Mouse (Mus musculus) naive thymus-derived CD4-positive, alpha-beta T cell, adult 2 months (primary cell): ENCODE measurements around the gene Olfr65.

Experiments
- DNase-seq: peaks from one replicate; pipeline ENCODE4 v3.0.0-alpha.2; 2011; ENCODE audit warnings: low read depth

Olfr65 gene

DNA sequence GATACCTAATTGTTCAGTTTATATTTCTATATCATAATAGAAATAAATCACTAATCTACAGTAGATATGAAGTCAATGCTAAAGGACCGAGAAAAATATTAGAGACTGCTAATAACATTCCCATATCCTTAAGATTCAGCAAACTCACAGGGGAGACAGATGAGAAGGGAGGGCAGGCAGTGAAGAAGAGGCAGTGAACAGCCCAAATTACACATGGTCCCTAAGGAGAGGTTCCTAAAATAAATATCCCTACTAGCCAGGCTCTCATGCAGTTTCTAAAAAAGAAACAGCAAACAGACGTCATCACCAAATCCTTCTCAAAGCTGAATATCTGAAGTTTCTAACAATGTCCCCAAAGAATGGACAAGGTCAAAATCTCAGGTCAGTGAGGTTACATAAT is at the start of gene Olfr65:
Olfr65 (plus strand) TSS at position 301 of the 400 bp plus-strand sequence.
- no peak for DNase-seq

DNA sequence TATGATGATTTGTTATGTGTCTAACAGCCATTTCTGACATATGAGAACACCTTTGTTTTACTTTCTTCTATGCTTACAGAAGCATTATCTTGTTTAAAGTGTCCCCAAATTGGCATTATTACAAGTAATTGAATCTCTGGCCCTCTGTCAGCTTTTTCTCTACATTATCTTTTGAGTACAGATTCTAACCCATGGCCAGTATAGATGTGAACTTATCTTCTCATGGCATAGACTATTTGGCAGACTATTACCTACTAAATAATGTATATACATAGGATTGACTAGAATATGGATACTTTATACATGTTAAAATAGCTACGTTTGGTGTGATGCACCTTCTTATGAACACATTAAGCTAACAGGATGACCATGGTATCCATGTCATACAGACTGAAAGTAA is 48.6 kb upstream of the Olfr65 start:
- DNase-seq, result no peak

DNA sequence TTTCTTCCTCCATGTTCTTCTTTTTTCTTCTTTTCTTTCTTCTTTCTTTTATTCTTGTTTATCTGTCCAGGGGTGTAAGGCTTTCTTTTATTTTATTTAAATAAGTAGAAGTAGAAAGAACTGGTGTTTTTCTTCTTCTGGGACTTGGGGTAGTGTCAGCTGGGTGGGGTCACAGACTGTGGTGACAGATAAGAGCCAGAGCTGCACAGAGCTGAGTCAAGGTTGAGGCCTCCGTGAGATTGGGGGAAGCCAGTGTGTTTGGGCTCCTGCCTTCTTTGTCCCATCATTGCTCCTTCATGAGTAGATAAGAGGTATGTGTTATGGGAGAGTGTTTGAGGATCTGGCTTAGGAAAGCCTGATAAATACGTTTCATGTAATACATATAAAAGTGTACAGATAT is 44.2 kb upstream of the Olfr65 start:
- DNase-seq, result no peak

DNA sequence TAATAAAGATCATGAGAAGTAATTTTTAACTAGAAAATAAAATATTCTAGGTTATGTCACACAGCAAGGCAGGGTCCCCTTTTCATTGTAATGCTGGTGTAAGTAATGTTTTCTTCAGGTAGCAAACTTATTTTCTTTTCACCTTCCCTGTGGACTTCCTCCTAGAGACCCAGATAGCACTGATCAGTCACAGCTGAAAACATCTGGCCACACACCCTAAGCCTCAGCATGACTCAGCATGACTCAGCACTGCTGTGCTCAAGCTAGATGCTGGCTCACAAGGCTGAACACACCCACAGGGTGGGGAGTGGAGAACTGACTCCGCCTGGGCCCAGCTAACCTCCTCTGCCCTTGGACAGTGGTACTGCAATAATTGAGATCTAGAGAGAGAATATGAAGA is 42.4 kb upstream of the Olfr65 start:
- DNase-seq, result no peak

DNA sequence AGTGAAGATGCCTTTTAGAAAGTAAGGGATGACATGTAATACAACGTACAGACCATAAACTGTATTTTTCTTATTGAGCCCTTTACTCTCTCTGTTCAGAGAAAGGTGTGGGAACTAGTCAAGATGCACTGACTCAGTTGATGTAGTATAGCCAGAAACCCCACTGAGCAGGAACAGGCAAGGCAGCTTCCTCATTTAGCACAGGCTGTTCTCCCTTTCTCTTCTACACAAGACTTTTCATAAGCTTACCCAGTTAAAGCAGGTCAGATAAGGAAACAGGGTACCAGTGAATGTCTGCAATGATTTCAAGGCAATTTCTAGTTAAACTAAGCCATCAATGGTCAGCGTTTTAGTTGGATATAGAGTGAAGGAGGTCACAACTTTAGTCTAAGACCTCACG is 41.8 kb upstream of the Olfr65 start:
- DNase-seq, result no peak

DNA sequence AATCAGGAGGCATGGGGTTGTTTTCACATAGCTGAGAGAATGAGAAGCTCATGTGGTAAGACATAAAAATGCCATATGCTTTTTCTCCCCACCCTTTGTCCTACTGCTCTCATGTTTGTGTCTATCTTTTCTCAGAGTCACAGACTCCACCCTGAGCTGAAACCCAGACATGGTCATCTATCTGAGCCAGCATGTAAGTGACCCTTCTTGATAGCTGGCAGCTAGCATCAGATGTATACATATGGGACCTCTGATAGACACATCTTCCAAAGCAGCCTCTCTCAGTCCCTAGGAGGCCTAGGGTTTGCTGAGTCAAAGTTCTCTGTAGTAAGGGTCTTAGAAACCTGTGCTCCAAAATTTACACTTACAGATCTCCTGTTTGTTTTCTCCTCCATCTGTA is 37.6 kb upstream of the Olfr65 start:
- DNase-seq, result no peak

DNA sequence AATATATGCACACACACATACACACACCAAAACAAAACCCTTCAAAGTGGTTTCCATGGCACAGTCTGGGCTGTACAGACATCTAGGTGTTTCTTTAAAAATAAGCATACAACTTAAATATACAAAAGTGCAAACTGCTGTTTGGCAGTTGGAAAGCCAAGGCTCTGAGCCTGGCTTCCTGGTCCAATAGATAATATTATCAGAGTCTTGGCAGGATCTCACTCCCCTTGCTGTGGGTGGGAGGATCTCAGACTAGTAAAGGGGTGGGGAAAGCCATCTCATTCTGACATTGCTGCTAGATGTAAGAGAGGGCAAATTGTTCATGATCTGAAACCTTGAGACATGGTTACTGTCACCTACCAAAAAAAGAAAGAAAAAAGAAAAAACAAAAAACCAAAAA is 32.6 kb upstream of the Olfr65 start:
- no peak for DNase-seq

DNA sequence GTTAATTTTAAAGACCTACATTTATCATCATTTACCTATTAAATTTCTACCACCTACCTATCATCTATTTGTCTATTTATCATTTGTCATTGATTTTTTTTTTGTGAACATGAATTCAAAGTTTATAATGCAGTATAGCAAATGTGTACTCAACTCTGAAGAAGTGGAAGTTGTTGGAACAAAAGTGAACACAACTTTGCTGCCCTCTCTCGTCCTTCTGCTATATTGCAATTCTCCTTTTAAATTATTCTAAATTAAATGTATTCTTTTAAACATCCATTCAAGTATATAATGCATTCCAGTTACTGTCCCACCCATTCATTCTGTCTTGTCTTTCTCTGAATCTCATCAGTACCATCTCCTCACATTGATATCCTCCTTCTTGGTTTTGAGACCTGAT is 30.2 kb upstream of the Olfr65 start:
- DNase-seq, result no peak

DNA sequence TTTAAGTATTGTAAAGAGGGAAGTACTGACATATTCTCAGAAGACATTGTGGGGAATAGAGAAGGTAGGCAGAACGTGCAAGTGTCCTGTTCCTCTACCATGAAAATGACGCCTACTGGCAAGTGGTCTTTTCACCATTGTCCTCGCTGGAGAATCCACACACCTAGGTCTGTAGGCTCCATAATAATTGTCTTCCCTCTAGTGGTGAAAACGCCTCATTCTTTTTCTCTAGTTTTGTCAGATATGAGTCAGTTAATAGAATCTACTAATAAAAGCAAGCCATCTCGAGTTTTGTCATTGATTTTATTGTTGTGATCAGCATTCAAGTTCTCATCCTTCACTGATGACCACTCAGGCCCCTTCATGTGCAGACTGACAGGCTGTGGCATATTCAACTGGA is 28.8 kb upstream of the Olfr65 start:
- no peak for DNase-seq

DNA sequence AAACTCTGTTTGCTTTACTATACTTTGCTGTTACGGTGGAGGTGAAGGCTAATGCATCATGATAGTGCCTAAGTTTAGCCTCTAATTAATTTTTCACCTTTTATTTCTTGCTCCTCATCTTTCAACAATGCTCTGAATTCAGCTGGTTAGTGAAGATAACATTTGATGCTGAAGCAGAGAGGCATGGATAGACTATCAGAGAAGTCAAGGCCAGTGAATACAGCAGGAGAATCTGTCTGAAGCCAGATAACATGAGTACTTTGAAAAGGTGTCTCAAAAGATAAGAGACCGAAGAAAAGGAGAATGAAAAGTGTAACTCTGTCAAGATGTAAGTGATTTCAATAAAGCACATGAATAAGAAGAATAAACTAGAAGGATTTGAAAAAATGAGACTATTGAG is 26.2 kb upstream of the Olfr65 start:
- no peak for DNase-seq

DNA sequence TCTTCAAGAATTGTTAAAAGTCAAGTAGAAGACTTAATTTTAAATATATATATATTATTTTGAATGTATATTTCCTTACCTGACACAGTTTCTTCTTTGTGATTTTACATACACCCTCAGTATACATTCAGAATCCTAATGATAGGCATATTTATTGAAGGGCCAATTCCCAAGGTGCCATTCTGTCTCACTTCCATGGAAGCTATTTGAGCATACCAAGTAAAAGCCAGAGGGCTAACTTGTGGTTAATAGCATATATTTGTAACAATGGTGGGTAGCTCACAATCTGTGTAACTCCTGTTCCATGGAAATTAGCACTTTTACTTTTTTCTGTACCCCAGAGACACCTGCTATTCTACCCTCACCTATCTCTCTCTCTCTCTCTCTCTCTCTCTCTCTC is 17.1 kb upstream of the Olfr65 start, which contains the start of gene Olfr66:
Olfr66 (minus strand) TSS at position 101 of the 400 bp plus-strand sequence.
- DNase-seq, result no peak

DNA sequence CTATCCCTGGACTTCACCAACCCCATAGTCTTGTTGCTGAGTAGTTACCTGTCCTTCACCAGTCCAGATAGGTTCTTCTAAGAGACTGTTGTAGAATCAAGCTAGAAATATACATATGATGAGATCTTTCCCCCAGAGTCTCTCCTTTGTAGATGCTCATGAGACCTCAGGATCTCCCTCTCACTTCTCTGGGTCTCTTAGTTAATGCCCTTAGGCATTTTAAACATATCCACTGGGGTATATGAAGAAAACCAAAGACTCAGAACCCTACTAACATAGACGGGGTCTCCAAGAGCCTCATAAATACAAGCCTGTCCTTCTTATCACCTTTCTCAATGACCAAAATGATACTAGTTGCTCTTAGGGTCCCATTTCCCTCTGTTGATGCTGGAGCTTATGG is 8.9 kb upstream of the Olfr65 start, which contains the start of gene Olfr64:
Olfr64 (minus strand) TSS at position 101 of the 400 bp plus-strand sequence.
- DNase-seq, result no peak

DNA sequence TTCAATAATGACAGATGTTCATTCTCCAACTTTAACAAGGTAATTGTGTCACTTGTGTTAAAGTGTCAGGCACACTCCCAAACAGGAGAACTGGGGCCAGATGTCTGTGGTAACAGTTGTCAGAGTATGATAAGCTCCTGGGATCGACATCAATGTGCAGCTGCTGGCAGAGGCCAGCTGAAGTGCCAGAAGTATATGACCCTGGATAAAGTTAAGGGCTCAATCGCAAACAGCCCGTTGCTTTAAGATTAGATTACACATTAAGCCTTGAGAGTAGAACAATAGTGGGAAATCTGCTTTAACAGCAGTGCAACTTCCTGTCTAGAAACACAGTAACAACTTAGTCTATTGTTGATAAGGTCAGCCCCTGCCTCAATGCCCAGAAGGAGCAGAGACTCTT is 6.8 kb downstream of the Olfr65 start:
- no peak for DNase-seq

DNA sequence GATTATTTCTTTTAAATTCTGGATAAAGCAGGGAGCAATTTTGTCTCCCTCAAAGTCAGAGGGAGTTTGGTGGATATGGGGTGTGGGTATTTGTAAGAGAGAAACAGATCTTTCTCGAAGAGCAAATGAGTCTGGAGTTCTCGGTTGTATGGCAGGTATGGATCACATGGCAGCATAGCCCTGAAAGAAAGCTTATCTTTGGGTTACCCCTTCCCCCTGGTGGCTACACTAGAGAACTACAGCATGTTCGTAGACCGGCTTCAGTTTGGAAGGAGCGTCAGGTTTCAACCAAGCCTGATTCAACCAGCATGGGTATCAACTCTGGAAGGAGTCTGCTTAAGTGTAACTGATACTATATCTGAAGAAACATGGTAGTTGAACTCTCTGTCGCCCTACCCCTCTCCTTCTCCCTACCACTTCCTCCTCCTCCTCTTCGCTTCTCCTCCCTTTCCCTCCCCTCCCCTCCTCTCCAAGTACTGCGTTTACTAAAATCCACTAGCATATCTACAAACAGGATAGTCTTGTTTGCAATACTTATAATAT is 9.8 kb downstream of the Olfr65 start:
- DNase-seq, result peak; percentile 2

DNA sequence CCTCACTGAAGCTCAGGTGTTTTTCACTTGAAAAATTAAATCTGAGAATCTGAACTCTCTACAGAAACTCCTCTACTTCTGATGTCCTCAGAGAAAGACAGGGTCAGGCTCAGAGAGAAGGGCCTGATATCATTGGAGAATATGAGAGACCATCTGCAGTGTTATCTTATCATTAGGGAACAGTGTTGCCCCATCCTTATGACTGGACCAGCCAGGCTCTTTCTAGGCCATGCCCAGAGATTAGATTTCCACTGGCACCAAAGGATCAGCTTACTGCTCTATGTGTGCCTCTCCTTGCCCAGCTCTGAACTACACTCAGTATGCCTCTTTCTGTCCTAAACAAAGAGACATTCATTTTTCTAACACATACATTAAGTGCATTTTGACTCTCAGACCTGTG is 12.1 kb downstream of the Olfr65 start:
- no peak for DNase-seq

DNA sequence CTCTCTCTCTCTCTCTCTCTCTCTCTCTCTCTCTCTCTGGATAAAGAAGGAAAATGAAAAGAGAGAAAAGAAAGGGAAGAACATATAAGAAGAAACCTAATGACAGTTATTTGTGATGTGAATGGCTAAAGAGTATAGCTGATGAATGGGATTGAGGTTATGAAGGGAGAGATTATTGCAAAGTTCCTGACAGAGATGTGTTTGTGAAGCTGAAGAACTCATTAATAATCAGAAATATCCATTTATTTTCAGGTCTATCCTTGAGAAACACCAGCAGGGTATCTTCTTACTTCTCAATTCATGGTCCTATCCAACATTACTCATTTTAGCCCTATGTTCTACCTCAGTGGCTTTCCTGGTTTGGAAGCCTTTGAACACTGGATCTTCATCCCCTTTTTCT is 25.2 kb downstream of the Olfr65 start, which contains the start of gene Olfr631:
Olfr631 (plus strand) TSS at position 301 of the 400 bp plus-strand sequence.
- DNase-seq, result no peak

DNA sequence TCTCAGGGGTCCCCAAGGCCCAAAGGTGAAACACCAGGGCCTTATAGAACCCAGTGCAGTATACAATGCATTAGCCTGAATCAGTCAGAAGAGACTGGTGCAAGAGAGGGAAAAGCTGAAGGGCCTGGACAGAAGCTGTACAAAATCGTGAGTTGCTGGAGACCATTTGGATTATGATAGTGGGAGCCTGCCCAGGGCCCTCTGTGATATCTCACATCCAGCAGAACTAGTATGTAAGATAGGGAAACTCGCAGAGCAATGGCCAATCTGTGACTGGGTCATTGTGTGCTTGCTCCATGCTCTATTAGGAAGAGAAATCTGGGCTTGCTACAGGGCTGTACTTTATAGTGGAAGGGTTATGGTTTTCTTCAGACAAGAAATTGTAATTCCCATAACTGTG is 31.0 kb downstream of the Olfr65 start, which contains the start of gene Olfr632:
Olfr632 (plus strand) TSS at position 84 of the 400 bp plus-strand sequence.
- no peak for DNase-seq

DNA sequence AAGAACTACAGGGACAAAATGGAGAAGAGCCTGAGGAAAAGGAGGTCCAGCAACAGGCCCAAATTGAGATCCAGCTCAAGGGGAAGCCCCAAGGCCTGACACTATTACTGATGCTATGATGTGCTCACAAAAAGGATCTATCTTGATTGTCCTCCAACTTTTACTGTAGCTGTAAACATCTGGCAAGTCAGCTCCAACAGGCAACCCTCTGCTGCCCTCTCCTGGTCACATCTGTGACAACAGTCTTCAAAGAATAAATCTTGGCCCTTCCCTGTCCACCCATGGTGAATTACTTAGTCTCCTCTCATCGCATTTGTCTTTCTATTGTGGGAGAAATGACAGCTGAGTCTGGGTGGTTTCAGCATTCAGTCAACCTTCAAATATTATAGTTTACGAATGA is 39.4 kb downstream of the Olfr65 start:
- peak; percentile 59 for DNase-seq

DNA sequence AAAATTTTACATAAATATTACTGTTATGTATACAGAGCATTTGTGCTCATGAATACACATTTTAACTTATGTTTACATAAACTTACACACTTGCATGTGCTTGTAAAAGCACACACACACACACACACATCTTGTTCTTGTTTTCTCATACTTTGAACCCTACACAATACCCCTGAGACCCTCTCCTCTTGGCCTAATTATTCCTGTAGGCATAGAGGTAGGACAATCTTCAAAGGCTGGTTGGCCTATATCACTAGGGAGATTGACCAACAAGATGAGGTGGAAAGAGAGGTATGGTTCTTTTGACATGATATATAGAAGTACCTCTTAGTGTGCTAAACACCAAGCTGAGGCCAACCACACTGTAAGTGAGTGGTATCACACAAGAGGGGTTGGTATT is 40.9 kb downstream of the Olfr65 start, which contains the start of gene Olfr633:
Olfr633 (plus strand) TSS at position 301 of the 400 bp plus-strand sequence.
- no peak for DNase-seq
